Mouse (Mus musculus) myocyte (in vitro differentiated cells): ENCODE measurements around the gene Igf2bp3.

ENCODE experiments used
- MAX ChIP-seq: IDR thresholded peaks from one replicate; pipeline ENCODE4 v1.6.1; 2011; ENCODE audit warnings: low read depth, mild to moderate bottlenecking, control low read depth
- MYOG ChIP-seq, 3 experiments: IDR thresholded peaks; one replicate each; pipeline ENCODE4 v1.6.1; 2011; ENCODE audit warnings: control low read depth in 2 of 3, low read depth in 2 of 3, mild to moderate bottlenecking in 2 of 3; ENCODE audit not compliant: insufficient read length in 2 of 3, control insufficient read depth in 1 of 3, insufficient read depth in 1 of 3
- POLR2A ChIP-seq: IDR thresholded peaks from one replicate; pipeline ENCODE4 v1.6.1; 2011; ENCODE audit warnings: low read depth, mild to moderate bottlenecking, control low read depth, moderate library complexity; ENCODE audit not compliant: insufficient read length
- POLR2AphosphoS2 ChIP-seq: IDR thresholded peaks from one replicate; pipeline ENCODE4 v1.6.1; 2011; ENCODE audit warnings: low read depth, control low read depth; ENCODE audit not compliant: insufficient read length
- USF1 ChIP-seq: IDR thresholded peaks from one replicate; pipeline ENCODE4 v1.6.1; 2011; ENCODE audit warnings: low read depth, mild to moderate bottlenecking, control low read depth, moderate library complexity

DNA sequence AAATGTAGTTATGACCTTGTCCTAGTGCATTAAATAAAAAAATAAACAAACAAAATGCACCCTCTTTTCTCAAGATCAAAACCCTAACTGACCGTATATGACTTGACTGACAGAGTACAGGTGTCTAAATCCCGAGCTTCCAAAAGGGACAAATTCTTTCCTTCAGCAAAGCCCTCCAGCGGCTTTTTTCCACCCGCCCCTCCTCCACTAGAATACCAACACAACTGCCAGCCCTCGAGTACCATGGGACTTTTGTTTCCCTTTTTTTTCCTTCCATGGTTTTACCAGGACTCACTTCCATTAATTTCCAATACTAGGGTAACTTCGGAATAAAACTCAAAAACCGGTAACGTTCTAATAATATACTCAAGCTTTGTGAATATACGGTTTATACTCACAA lies 47.7 kb upstream of the Igf2bp3 start:
- TF ChIP-seq USF1: no peak
- no peak for TF ChIP-seq MAX
- no peak for TF ChIP-seq POLR2A
- TF ChIP-seq POLR2AphosphoS2: no peak
- TF ChIP-seq MYOG (IDR thresholded peaks at IDR 0.05; ENCODE audit: control insufficient read depth in 1 of 3, insufficient read depth in 1 of 3, insufficient read length in 2 of 3, low read depth in 2 of 3): no peak
